Mouse (Mus musculus) heart, embryonic 13.5 days (tissue): ENCODE measurements around the gene Asxl1. TPM values are rescaled to one million over a fixed set of nuclear protein-coding genes. Genes with fewer than 3 reads are reported as not detected.

Experiments used
- ATAC-seq: fragments of 200-750 bp; cut with Nextera tagmentation; 2 replicates; pipeline ENCODE4 v1.8.0; 2017; ENCODE audit warnings: moderate TSS enrichment; ENCODE audit not compliant: insufficient number of reproducible peaks, low FRiP score, low TSS enrichment; ENCODE audit errors: extremely low read depth
- H3K27ac ChIP-seq: fragments of 300-500 bp; sonication (generic); replicated peaks from 2 replicates; pipeline ENCODE4 v1.5.1; 2015; ENCODE audit warnings: moderate library complexity, mild to moderate bottlenecking, inconsistent platforms
- H3K27me3 ChIP-seq: fragments of 300-500 bp; sonication (generic); replicated peaks from 2 replicates; pipeline ENCODE4 v1.6.1; 2015; ENCODE audit warnings: mild to moderate bottlenecking, inconsistent platforms
- H3K36me3 ChIP-seq: fragments of 300-500 bp; sonication (generic); 2 replicates; pipeline ENCODE4 v1.6.1; 2015; ENCODE audit warnings: mild to moderate bottlenecking, inconsistent platforms
- H3K4me1 ChIP-seq: fragments of 300-500 bp; sonication (generic); 2 replicates; pipeline ENCODE4 v1.6.1; 2015; ENCODE audit warnings: inconsistent platforms
- H3K4me2 ChIP-seq: fragments of 300-500 bp; sonication (generic); 2 replicates; pipeline ENCODE4 v1.6.1; 2015; ENCODE audit warnings: inconsistent platforms, mild to moderate bottlenecking, moderate library complexity
- H3K4me3 ChIP-seq: fragments of 300-500 bp; sonication (generic); 2 replicates; pipeline ENCODE4 v1.5.1; 2015; ENCODE audit warnings: moderate library complexity, mild to moderate bottlenecking, inconsistent platforms
- H3K9ac ChIP-seq: fragments of 300-500 bp; sonication (generic); 2 replicates; pipeline ENCODE4 v1.6.1; 2015; ENCODE audit warnings: inconsistent platforms, mild to moderate bottlenecking, moderate library complexity
- H3K9me3 ChIP-seq: fragments of 300-500 bp; sonication (generic); 2 replicates; pipeline ENCODE4 v1.6.1; 2016; ENCODE audit warnings: inconsistent platforms
- WGBS: fragments of 180-500 bp; shearing (Covaris S2); methylation state at CpG from one replicate; pipeline ENCODE4 v1.1.7; 2015; ENCODE audit warnings: mixed read lengths; 5-methylcytosine and 5-hydroxymethylcytosine counted together
- polyA plus RNA-seq: library from polyadenylated mRNA; unstranded; fragments of >200 nt; fragmentation: Nextera tagmentation; extraction: Ambion mirVana; gene quantifications from 2 replicates; pipeline ENCODE4 v1.2.1, GENCODE M21; 2015

Gene Asxl1
- polyA plus RNA-seq, 1 experiment from 2014 or later, result 6.4 TPM

- H3K4me2 ChIP-seq, result no peak overlapping the region
- H3K9me3 ChIP-seq, result no peaks in the 10 kb centered on the region
- H3K27ac ChIP-seq, result no peak overlapping the region
- no peak for ATAC-seq
- H3K36me3 ChIP-seq, result peaks cover 49% of the 10 kb centered on the region
- no peak overlapping the region for H3K9ac ChIP-seq
- H3K4me3 ChIP-seq, result no peak overlapping the region
- 87% methylated on average over 2 of the region's 2 CpGs for WGBS
- no peaks in the 10 kb centered on the region for H3K27me3 ChIP-seq
- H3K4me1 ChIP-seq, result peaks cover 15% of the 10 kb centered on the region
These were observed 29.8 kb downstream of the Asxl1 start for GRCm38 (mm10) chr2:153375380-153375779.

DNA sequence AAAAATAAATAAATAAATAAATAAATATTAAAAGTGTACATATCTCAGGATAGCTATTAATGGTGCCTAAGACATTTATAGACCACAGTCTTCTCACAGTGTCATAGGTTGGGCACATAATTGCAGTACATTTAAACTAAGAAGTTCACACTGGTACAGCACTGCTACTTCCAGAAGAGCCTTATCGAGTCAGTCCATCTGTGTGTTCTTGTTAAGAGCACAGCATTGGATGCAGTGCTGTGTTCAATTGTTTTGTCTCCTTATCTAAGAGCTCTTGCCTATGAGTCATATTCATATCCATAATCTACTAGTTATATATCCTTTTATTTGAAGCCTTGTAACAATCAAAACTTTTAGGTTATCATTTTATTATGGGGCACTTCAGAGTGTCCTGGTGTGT lies 34.9 kb downstream of the Asxl1 start:
- Histone ChIP-seq H3K4me1 (peaks cover 15% of the 10 kb centered on the region), H3K4me2 (no peak overlapping the region), H3K27me3 (no peaks in the 10 kb centered on the region), H3K9me3 (no peaks in the 10 kb centered on the region), H3K36me3 (peaks cover 72% of the 10 kb centered on the region), H3K9ac (no peak overlapping the region), H3K27ac (no peak overlapping the region), H3K4me3 (no peak overlapping the region)
- WGBS, result 92% methylated on average over 1 of the region's 1 CpGs
- no peak for ATAC-seq

DNA sequence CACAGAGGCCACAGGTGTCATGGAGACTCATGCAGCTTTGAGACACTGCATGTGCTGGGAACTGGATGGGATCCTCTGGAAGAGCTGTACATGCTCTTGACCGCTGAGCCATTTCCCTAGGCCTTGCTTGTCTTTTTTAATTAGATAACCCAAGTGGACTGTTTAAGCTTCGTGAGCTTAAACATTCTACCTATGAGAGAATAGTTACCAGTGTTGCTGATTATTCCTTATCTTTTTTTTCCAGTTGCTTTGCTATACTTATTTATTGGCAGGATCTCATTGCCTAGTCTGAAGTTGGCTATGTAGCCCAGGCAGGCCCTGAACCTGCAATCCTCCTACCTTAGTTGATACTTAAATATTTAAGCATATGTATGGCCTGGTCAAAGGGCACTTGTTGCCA lies 44.2 kb downstream of the Asxl1 start:
- WGBS, result 72% methylated on average over 2 of the region's 2 CpGs
- H3K27ac ChIP-seq, result no peak overlapping the region
- peaks cover 5% of the 10 kb centered on the region; the same call in 1 of the 2 replicates for H3K9me3 ChIP-seq
- peaks cover 14% of the 10 kb centered on the region for H3K4me1 ChIP-seq
- H3K36me3 ChIP-seq, result peaks cover 69% of the 10 kb centered on the region
- ATAC-seq, result no peak
- no peak overlapping the region for H3K9ac ChIP-seq
- no peaks in the 10 kb centered on the region for H3K27me3 ChIP-seq
- H3K4me3 ChIP-seq, result no peak overlapping the region
- H3K4me2 ChIP-seq, result no peak overlapping the region

DNA sequence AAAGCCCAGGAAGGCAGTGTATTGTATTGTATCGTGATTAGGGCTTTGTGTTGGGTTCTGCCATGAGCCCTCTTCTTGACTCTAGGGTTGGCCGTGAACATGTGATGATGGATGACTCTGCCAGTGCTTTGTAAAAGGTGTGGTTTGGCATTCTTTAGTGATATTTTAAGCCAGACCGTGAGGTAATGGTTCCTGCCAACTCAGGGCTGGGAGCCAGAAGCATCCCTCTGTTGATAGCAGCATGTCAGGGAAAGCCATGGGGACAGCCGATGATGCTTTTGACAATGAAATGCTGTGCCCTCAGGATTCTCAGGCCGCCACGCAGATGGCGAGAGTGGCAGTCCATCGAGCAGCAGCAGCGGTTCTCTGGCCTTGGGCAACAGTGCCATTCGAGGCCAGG lies 47.4 kb downstream of the Asxl1 start:
- H3K4me2 ChIP-seq, result no peak overlapping the region
- peaks cover 75% of the 10 kb centered on the region for H3K36me3 ChIP-seq
- ATAC-seq, result no peak
- H3K27ac ChIP-seq, result no peak overlapping the region; the same call in 1 of the 2 replicates
- no peak overlapping the region for H3K9ac ChIP-seq
- 66% methylated on average over 10 of the region's 10 CpGs for WGBS
- peaks cover 5% of the 10 kb centered on the region; the same call in 1 of the 2 replicates for H3K9me3 ChIP-seq
- peaks cover 14% of the 10 kb centered on the region for H3K4me1 ChIP-seq
- H3K27me3 ChIP-seq, result no peaks in the 10 kb centered on the region
- H3K4me3 ChIP-seq, result no peak overlapping the region

GRCm38 (mm10) chr2:153397790-153398515 lies 52.3 kb downstream of the Asxl1 start:
- Histone ChIP-seq H3K36me3 (peaks cover 97% of the 10 kb centered on the region), H3K9ac (no peak overlapping the region), H3K9me3 (peaks cover 5% of the 10 kb centered on the region; the same call in 1 of the 2 replicates), H3K27me3 (no peaks in the 10 kb centered on the region), H3K4me2 (no peak overlapping the region), H3K27ac (no peak overlapping the region), H3K4me3 (no peak overlapping the region), H3K4me1 (peaks cover 4% of the 10 kb centered on the region)
- no peak for ATAC-seq
- WGBS, result 90% methylated on average over 11 of the region's 11 CpGs

DNA sequence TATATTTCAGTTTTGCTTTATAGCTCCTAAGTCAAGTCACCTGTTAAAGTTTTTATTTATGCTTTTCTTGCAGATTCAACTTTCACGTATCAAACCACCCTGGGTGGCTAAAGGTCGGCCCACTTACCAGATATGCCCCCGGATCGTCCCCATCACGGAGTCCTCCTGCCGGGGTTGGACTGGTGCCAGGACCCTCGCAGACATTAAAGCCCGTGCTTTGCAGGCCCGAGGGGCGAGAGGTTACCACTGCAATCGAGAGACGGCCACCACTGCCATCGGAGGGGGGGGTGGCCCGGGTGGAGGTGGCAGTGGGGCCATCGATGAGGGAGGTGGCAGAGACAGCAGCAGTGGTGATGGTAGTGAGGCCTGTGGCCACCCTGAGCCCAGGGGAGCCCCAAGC lies 53.5 kb downstream of the Asxl1 start:
- Histone ChIP-seq H3K27ac (no peak overlapping the region), H3K4me3 (no peak overlapping the region), H3K4me1 (no peaks in the 10 kb centered on the region), H3K27me3 (no peaks in the 10 kb centered on the region), H3K9ac (no peak overlapping the region), H3K4me2 (no peak overlapping the region), H3K36me3 (peaks cover 85% of the 10 kb centered on the region), H3K9me3 (peaks cover 5% of the 10 kb centered on the region; the same call in 1 of the 2 replicates)
- ATAC-seq, result no peak
- WGBS, result 80% methylated on average over 15 of the region's 15 CpGs

DNA sequence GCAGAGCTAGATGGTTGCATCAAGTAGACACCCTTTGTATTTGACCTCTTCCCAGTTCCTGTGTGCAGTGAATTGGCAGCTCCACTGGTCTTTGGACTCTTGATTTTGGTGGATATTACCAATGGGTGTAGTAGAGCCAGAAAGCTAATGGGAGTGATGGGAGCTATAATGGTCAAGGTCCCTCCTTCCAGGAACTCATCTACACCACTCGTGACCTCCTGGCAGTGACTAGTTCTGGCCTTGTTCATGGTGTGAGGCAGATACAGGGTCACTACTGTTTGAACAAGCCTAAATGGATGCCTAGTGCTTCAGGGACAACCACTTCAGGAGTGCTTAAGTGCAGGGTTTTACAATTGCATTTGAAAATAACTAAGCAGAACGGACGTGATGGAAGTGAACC lies 58.4 kb downstream of the Asxl1 start:
- H3K27me3 ChIP-seq, result no peaks in the 10 kb centered on the region
- no peak overlapping the region for H3K4me2 ChIP-seq
- H3K4me1 ChIP-seq, result peaks cover 4% of the 10 kb centered on the region; the same call in 1 of the 2 replicates
- H3K4me3 ChIP-seq, result no peak overlapping the region
- no peak overlapping the region for H3K9ac ChIP-seq
- ATAC-seq, result no peak
- peaks cover 72% of the 10 kb centered on the region for H3K36me3 ChIP-seq
- no peaks in the 10 kb centered on the region for H3K9me3 ChIP-seq
- no peak overlapping the region for H3K27ac ChIP-seq
- 91% methylated on average over 3 of the region's 3 CpGs for WGBS

DNA sequence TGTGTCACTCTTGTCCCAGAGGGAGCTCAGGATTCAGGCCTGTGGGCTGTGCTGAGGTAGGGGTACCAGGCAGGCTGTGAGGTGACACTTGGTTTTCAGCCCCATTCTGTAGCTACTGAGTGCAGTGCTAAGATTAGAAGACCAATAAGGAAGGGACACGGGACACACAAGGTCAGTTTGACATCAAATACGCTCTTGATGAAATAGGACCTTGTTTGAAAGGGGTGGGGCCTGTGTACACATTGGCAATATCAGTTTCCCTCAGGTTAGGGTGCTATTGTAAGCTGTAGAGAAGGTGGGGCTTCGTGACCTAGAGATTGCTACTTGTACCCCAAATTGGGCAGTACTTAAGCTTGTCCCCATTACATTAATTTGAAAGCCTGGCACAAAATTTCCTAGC lies 59.3 kb downstream of the Asxl1 start:
- Histone ChIP-seq H3K4me1 (peaks cover 6% of the 10 kb centered on the region; the same call in 1 of the 2 replicates), H3K36me3 (peaks cover 72% of the 10 kb centered on the region), H3K4me3 (no peak overlapping the region), H3K27ac (no peak overlapping the region), H3K9me3 (no peaks in the 10 kb centered on the region), H3K9ac (no peak overlapping the region), H3K27me3 (no peaks in the 10 kb centered on the region), H3K4me2 (no peak overlapping the region)
- ATAC-seq, result no peak
- 70% methylated on average over 3 of the region's 3 CpGs for WGBS

DNA sequence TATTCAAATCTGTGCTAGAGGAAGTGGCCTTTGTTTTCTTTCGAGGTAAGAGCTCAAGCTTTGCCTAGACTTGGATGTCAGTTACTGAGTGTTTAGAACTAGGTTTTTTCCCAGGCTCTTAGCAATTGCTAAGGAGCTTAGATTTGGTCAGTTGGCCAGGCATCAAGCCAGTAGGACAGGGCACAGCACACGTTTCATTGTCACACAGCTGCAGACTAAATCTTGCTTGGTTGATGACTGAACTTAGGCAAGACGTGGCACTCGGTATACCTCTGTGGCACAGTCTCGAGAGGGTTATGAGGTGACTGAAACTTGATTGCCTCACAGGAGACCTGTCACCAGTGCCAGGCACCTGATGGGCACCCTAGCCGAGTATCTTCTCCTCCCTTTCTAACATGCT lies 61.3 kb downstream of the Asxl1 start:
- Histone ChIP-seq H3K36me3 (peaks cover 72% of the 10 kb centered on the region), H3K9me3 (no peaks in the 10 kb centered on the region), H3K4me3 (no peak overlapping the region), H3K9ac (no peak overlapping the region), H3K4me2 (no peak overlapping the region), H3K27ac (0 out of 2 replicates have a peak overlapping the region, but pooled peaks have one; percentile 8), H3K4me1 (peaks cover 24% of the 10 kb centered on the region), H3K27me3 (no peaks in the 10 kb centered on the region)
- WGBS, result 68% methylated on average over 6 of the region's 6 CpGs
- ATAC-seq, result no peak

- no peak for ATAC-seq
- H3K36me3 ChIP-seq, result peaks cover 85% of the 10 kb centered on the region
- peaks cover 28% of the 10 kb centered on the region for H3K4me1 ChIP-seq
- WGBS, result 76% methylated on average over 3 of the region's 3 CpGs
- H3K9ac ChIP-seq, result no peak overlapping the region
- H3K27ac ChIP-seq, result no peak overlapping the region
- no peaks in the 10 kb centered on the region for H3K27me3 ChIP-seq
- no peak overlapping the region for H3K4me2 ChIP-seq
- no peaks in the 10 kb centered on the region for H3K9me3 ChIP-seq
- H3K4me3 ChIP-seq, result no peak overlapping the region
These were observed 63.3 kb downstream of the Asxl1 start for GRCm38 (mm10) chr2:153408971-153409370.

DNA sequence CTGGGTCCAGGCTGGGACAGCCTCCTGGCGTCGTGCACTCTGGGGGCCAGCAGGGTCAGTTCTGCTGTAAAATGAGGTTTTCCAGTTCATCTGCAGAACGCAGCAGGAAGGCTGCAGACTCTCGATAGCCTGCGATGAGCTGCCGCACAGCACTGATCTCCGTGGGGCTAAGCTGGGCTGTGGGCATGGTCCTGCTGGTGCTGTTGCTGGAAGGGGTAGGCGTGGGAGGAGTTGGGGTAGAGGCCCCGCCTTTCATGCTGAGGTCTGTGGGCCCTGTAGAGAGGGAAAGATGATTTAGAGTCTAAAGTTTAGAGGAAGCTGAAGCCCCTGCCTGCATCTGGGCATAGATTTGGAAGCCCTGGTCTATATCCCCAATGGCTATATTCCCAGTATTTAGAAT lies 65.9 kb downstream of the Asxl1 start:
- ATAC-seq, result no peak
- peaks cover 96% of the 10 kb centered on the region for H3K36me3 ChIP-seq
- 63% methylated on average over 9 of the region's 9 CpGs for WGBS
- no peak overlapping the region for H3K9ac ChIP-seq
- no peaks in the 10 kb centered on the region for H3K27me3 ChIP-seq
- H3K27ac ChIP-seq, result peak overlapping the region; percentile 25; the same call in 1 of the 2 replicates
- H3K4me1 ChIP-seq, result peaks cover 24% of the 10 kb centered on the region
- H3K4me3 ChIP-seq, result no peak overlapping the region
- H3K4me2 ChIP-seq, result no peak overlapping the region
- H3K9me3 ChIP-seq, result no peaks in the 10 kb centered on the region

- ATAC-seq, result no peak
- Histone ChIP-seq H3K4me3 (no peak overlapping the region), H3K36me3 (peaks cover 98% of the 10 kb centered on the region), H3K4me1 (peaks cover 24% of the 10 kb centered on the region), H3K9me3 (no peaks in the 10 kb centered on the region), H3K27me3 (no peaks in the 10 kb centered on the region), H3K4me2 (no peak overlapping the region), H3K9ac (no peak overlapping the region), H3K27ac (no peak overlapping the region)
- WGBS, result 60% methylated on average over 6 of the region's 6 CpGs
These were observed 66.9 kb downstream of the Asxl1 start for GRCm38 (mm10) chr2:153412563-153412962.
